Mouse (Mus musculus): Measurements from ENCODE around the gene Casc3.

DNA sequence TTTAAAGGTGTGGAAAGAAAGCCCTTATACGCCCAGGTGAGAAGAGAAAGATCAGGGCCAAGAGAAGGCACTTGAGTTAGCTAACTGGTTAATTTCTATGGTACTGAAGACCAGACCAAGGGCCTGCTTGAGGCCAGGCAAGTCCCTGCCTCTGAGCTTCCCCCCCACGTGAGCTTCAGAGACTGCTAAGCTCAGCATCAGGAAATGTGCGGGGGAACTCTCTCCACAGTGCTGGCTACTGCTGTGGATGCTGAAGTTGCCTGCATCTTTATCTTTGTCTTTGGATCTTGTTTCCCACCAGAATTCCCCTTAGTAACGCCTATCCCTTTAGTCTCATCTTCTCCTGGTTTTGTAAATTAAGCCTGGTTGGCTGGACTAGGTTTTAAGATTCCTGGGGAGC lies 66.7 kb downstream of the Casc3 start:
- TF ChIP-seq POLR2A (IDR thresholded peaks at IDR 0.05; ENCODE audit: low read depth, low read length) (no peak), CTCF (IDR thresholded peaks at IDR 0.05; ENCODE audit: extremely low read depth, insufficient read length, insufficient replicate concordance, low read depth, low read length) (no peak)

Data from small intestine, adult 2 months (tissue).